Comparison of ENCODE assay signal across 8 mouse cellular contexts in the genomic region with DNA sequence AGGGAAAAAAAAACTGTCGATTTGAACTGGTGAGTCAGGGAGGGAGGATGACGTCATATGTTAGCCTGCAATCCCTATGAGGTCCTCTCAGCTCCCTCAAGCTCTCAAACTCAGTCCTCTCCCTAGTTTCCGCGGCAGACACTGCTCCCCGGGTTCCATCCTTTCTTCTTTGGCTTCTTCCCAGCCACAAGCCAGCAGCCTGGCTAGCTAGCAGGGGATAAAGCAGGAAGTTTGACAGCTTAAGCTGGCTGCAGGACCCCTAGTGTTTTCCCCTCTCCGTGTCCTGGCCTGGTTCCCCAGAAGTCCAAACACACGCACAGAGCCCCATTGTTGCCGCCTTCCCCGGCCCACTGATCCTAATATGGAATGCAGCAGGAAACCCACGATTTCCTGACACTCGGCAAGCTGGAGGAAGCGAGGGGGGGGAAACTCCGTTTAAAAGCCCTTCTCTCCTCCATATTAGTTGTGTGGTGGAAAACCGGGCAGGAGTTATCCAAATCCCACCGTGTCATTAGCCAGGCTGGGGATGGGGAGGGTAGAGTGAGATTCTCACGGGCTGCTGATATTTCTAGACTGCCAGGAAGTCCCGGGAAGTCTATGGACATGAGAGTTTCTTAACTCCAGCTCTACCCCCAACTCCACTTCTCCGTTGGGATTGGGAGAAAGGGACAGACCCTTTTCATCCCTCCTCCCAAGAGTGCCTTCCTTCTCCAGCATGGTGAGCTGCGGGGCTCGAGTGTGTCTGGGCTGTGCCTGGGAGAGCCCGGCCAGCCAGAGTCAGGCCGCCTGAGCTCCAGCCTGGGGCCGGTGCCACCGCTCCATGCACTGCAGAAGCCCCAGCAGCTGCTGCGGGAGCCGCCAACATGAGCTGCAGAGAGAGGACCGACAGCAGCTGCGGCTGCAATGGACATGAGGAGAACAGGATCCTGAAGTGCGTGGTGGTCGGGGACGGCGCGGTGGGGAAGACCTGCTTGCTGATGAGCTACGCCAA. TPM values are rescaled to one million over a fixed set of nuclear protein-coding genes. Genes with fewer than 3 reads are reported as not detected.
DNase-seq lines count a peak whose midpoint lies in the region; ATAC-seq and TF ChIP-seq lines count a peak whose summit lies in the region.

A gene (plus strand): TSS at position 362 of the 991 bp plus-strand sequence.

- ATAC-seq in hindbrain, embryonic 11.5 days (ENCODE audit: low FRiP score) = peak; percentile 90
- peak; percentile 90 for ATAC-seq in lung, embryonic 14.5 days (ENCODE audit: insufficient read depth)

- H3K9ac ChIP-seq in hindbrain, embryonic 11.5 days (ENCODE audit: low read depth, low read length) = peak within 1 kb of the TSS; percentile 73
- H3K9ac ChIP-seq in lung, embryonic 14.5 days = peak within 1 kb of the TSS; percentile 55

- H3K4me2 ChIP-seq in hindbrain, embryonic 11.5 days (replicated peaks; ENCODE audit: low read depth, low read length) = peak within 1 kb of the TSS; percentile 87
- H3K4me2 ChIP-seq in lung, embryonic 14.5 days = peak within 1 kb of the TSS; percentile 82

- no peaks in the 10 kb centered on the region for H3K4me1 ChIP-seq in hindbrain, embryonic 11.5 days (replicated peaks; ENCODE audit: control insufficient read depth, insufficient read depth, low read length)
- H3K4me1 ChIP-seq in lung, embryonic 14.5 days (ENCODE audit: insufficient read depth) = no peaks in the 10 kb centered on the region

- H3K9me3 ChIP-seq in hindbrain, embryonic 11.5 days (ENCODE audit: control insufficient read depth, low read length) = no peaks in the 10 kb centered on the region
- no peaks in the 10 kb centered on the region for H3K9me3 ChIP-seq in lung, embryonic 14.5 days (ENCODE audit: low read depth, low read length)

- H3K36me3 ChIP-seq in hindbrain, embryonic 11.5 days (ENCODE audit: control insufficient read depth, insufficient read depth, low read length) = no peaks in the 10 kb centered on the region
- no peaks in the 10 kb centered on the region for H3K36me3 ChIP-seq in lung, embryonic 14.5 days (ENCODE audit: insufficient read depth)

- H3K27me3 ChIP-seq in hindbrain, embryonic 11.5 days (ENCODE audit: control insufficient read depth, insufficient read depth, low read length) = no peaks in the 10 kb centered on the region
- no peaks in the 10 kb centered on the region for H3K27me3 ChIP-seq in lung, embryonic 14.5 days (ENCODE audit: insufficient read depth, low read length)

- peak; percentile 14 for DNase-seq in WW6 (ENCODE audit: low read depth, low spot score)
- DNase-seq in cerebellum, postnatal 25 days = peak; percentile 58 to 70
- peak; percentile 14 to 23 for DNase-seq in frontal cortex, postnatal 25 days (ENCODE audit: low spot score in 2 of 2)
- peak; percentile 75 for DNase-seq in hindbrain, embryonic 11.5 days (ENCODE audit: low spot score)
- peak; percentile 24 for DNase-seq in layer of hippocampus, adult 9-10 months (ENCODE audit: low spot score)
- DNase-seq in lung, embryonic 14.5 days = peak; percentile 90
- peak; percentile 56 for DNase-seq in ovary, postnatal 10 days (ENCODE audit: low spot score)
- peak; percentile 41 for DNase-seq in urinary bladder, postnatal 25 days (ENCODE audit: low spot score)

- under 1% methylated on average over 32 of the region's 34 CpGs for WGBS in hindbrain, embryonic 11.5 days
- WGBS in lung, embryonic 14.5 days = under 1% methylated on average over 34 of the region's 34 CpGs

- H3K4me3 ChIP-seq in hindbrain, embryonic 11.5 days (ENCODE audit: low read depth, low read length) = peak within 1 kb of the TSS; percentile 43
- H3K4me3 ChIP-seq in lung, embryonic 14.5 days (ENCODE audit: low read depth, low read length) = peak within 1 kb of the TSS; percentile 55

- H3K27ac ChIP-seq in hindbrain, embryonic 11.5 days (ENCODE audit: low read depth, low read length) = peak within 1 kb of the TSS; percentile 75
- peak within 1 kb of the TSS; percentile 96 for H3K27ac ChIP-seq in lung, embryonic 14.5 days (ENCODE audit: low read depth)

- no peak for TF ChIP-seq CTCF in lung, embryonic 14.5 days (IDR thresholded peaks at IDR 0.05; ENCODE audit: low read depth)

RNA-seq across cellular contexts. Expression of the gene that starts here (rescaled TPM):
- 36.1 and 42.6 TPM in 2 replicates for polyA plus RNA-seq in hindbrain, embryonic 11.5 days (2014; fragmentation: Nextera tagmentation; extraction: Ambion mirVana)
- 54.4 and 57.1 TPM in 2 replicates for polyA plus RNA-seq in lung, embryonic 14.5 days (2014; fragmentation: Nextera tagmentation; extraction: Ambion mirVana)

Comparison
In these comparisons a context has a peak if more than half of its experiments do, and no peak if none do; other contexts are left out.
1. Peak in every context shown above with its lines: DNase-seq, ATAC-seq, H3K4me3 ChIP-seq and H3K27ac ChIP-seq.
2. DNase-seq: peak in every context shown above with its lines; median percentile 90 in lung, embryonic 14.5 days; 75 in hindbrain, embryonic 11.5 days; 64 in cerebellum, postnatal 25 days; 56 in ovary, postnatal 10 days; 41 in urinary bladder, postnatal 25 days; 24 in layer of hippocampus, adult 9-10 months; 18 in frontal cortex, postnatal 25 days; 14 in WW6.